34 mouse cellular contexts compared by ENCODE assay signal in genomic region chr6:115042609-115043008, GRCm38 (mm10). TPM values are rescaled to one million over a fixed set of nuclear protein-coding genes. Genes with fewer than 3 reads are reported as not detected.
DNase-seq lines count a peak whose midpoint lies in the region; ATAC-seq and TF ChIP-seq lines count a peak whose summit lies in the region.
"Had no signal": no experiment of that assay in that cellular context is flagged by ENCODE, and none has a peak within 500 bp of the region (broad histone marks: within the 10 kb centered on the region; RNA-seq: fewer than 3 reads in every experiment).

No protein-coding gene starts in this region.

- no peaks in the 10 kb centered on the region for H3K36me3 ChIP-seq in forebrain, embryonic 13.5 days (ENCODE audit: poor library complexity, severe bottlenecking)
- no peaks in the 10 kb centered on the region for H3K36me3 ChIP-seq in forebrain, embryonic 11.5 days (ENCODE audit: control insufficient read depth, insufficient read depth, low read length)
- H3K36me3 ChIP-seq in intestine, embryonic 14.5 days (ENCODE audit: control insufficient read depth, insufficient read depth, low read length) = no peaks in the 10 kb centered on the region
- H3K36me3 ChIP-seq in intestine, postnatal 0 days (ENCODE audit: control insufficient read depth, insufficient read depth) = no peaks in the 10 kb centered on the region
- H3K36me3 ChIP-seq in midbrain, embryonic 15.5 days (replicated peaks) = no peaks in the 10 kb centered on the region
- H3K36me3 ChIP-seq in midbrain, embryonic 10.5 days = no peaks in the 10 kb centered on the region
- H3K36me3 ChIP-seq: embryonic facial prominence, embryonic 13.5 days; G1E; heart, embryonic 15.5 days; hindbrain, embryonic 12.5 days; kidney, embryonic 15.5 days; lung, embryonic 15.5 days; neural tube, embryonic 12.5 days had no signal

- no peak for ATAC-seq in forebrain, embryonic 13.5 days
- ATAC-seq in forebrain, embryonic 11.5 days (replicated peaks; ENCODE audit: low FRiP score) = no peak
- ATAC-seq in intestine, embryonic 14.5 days (replicated peaks; ENCODE audit: low FRiP score, low TSS enrichment, low read depth) = no peak
- no peak for ATAC-seq in intestine, postnatal 0 days
- no peak for ATAC-seq in midbrain, embryonic 15.5 days (replicated peaks)
- ATAC-seq: hindbrain, postnatal 0 days; Patski had no signal

- no peak overlapping the region for H3K4me2 ChIP-seq in forebrain, embryonic 13.5 days
- no peak overlapping the region for H3K4me2 ChIP-seq in forebrain, embryonic 11.5 days (ENCODE audit: low read depth, low read length, severe bottlenecking)
- H3K4me2 ChIP-seq in intestine, embryonic 14.5 days (ENCODE audit: low read length) = peak overlapping the region; percentile 0; the same call in 1 of the 2 replicates
- H3K4me2 ChIP-seq in intestine, postnatal 0 days (replicated peaks; ENCODE audit: low read depth) = no peak overlapping the region
- no peak overlapping the region for H3K4me2 ChIP-seq in midbrain, embryonic 15.5 days
- H3K4me2 ChIP-seq: embryonic facial prominence, embryonic 13.5 days; heart, embryonic 15.5 days; hindbrain, embryonic 12.5 days; kidney, embryonic 15.5 days; lung, embryonic 15.5 days; neural tube, embryonic 12.5 days had no signal

- H3K27ac ChIP-seq in forebrain, embryonic 13.5 days = 0 out of 2 replicates have a peak overlapping the region, but pooled peaks have one; percentile 31
- H3K27ac ChIP-seq in forebrain, embryonic 11.5 days (ENCODE audit: low read depth, low read length) = no peak overlapping the region
- no peak overlapping the region; the same call in 1 of the 2 replicates for H3K27ac ChIP-seq in intestine, embryonic 14.5 days (ENCODE audit: low read depth)
- no peak overlapping the region for H3K27ac ChIP-seq in intestine, postnatal 0 days (ENCODE audit: low read depth, low read length)
- H3K27ac ChIP-seq in midbrain, embryonic 15.5 days = 0 out of 2 replicates have a peak overlapping the region, but pooled peaks have one; percentile 56
- H3K27ac ChIP-seq in midbrain, embryonic 10.5 days (replicated peaks) = no peak overlapping the region
- H3K27ac ChIP-seq: embryonic facial prominence, embryonic 13.5 days; heart, embryonic 15.5 days; hindbrain, embryonic 12.5 days; hindbrain, postnatal 0 days; kidney, embryonic 15.5 days; liver, embryonic 14.5 days; lung, embryonic 15.5 days; neural tube, embryonic 12.5 days had no signal

- no peak overlapping the region for H3K4me3 ChIP-seq in forebrain, embryonic 13.5 days
- no peak overlapping the region for H3K4me3 ChIP-seq in forebrain, embryonic 11.5 days (ENCODE audit: low read depth, low read length)
- no peak overlapping the region for H3K4me3 ChIP-seq in intestine, embryonic 14.5 days (ENCODE audit: low read depth, low read length)
- H3K4me3 ChIP-seq in intestine, postnatal 0 days (ENCODE audit: low read depth, low read length) = no peak overlapping the region
- H3K4me3 ChIP-seq in midbrain, embryonic 15.5 days = no peak overlapping the region
- no peak overlapping the region for H3K4me3 ChIP-seq in midbrain, embryonic 10.5 days
- H3K4me3 ChIP-seq: embryonic facial prominence, embryonic 13.5 days; erythroblast, embryonic 14.5 days; heart, embryonic 15.5 days; hindbrain, embryonic 12.5 days; kidney, embryonic 15.5 days; lung, embryonic 15.5 days; megakaryocyte, embryonic 14.5 days; neural tube, embryonic 12.5 days had no signal

- WGBS in forebrain, embryonic 13.5 days = 68% methylated on average over 10 of the region's 10 CpGs
- WGBS in forebrain, embryonic 11.5 days = 68% methylated on average over 10 of the region's 10 CpGs
- WGBS in intestine, embryonic 14.5 days = 15% methylated on average over 10 of the region's 10 CpGs
- WGBS in intestine, postnatal 0 days = 13% methylated on average over 10 of the region's 10 CpGs
- WGBS in midbrain, embryonic 15.5 days = 60% methylated on average over 10 of the region's 10 CpGs
- WGBS in midbrain, embryonic 10.5 days = 70% methylated on average over 10 of the region's 10 CpGs

- H3K27me3 ChIP-seq in forebrain, embryonic 13.5 days = no peaks in the 10 kb centered on the region; the same call in 1 of the 2 replicates
- no peaks in the 10 kb centered on the region for H3K27me3 ChIP-seq in forebrain, embryonic 11.5 days (ENCODE audit: control insufficient read depth, insufficient read depth, low read length)
- H3K27me3 ChIP-seq in intestine, embryonic 14.5 days (replicated peaks; ENCODE audit: control insufficient read depth, insufficient read depth, low read length) = no peaks in the 10 kb centered on the region
- no peaks in the 10 kb centered on the region for H3K27me3 ChIP-seq in intestine, postnatal 0 days (replicated peaks; ENCODE audit: control insufficient read depth, insufficient read depth, low read length)
- H3K27me3 ChIP-seq in midbrain, embryonic 15.5 days (replicated peaks) = no peaks in the 10 kb centered on the region
- H3K27me3 ChIP-seq in midbrain, embryonic 10.5 days (ENCODE audit: low read depth, poor library complexity, severe bottlenecking) = no peaks in the 10 kb centered on the region
- H3K27me3 ChIP-seq: embryonic facial prominence, embryonic 13.5 days; heart, embryonic 15.5 days; hindbrain, embryonic 12.5 days; kidney, embryonic 15.5 days; lung, embryonic 15.5 days; neural tube, embryonic 12.5 days had no signal

- no peaks in the 10 kb centered on the region for H3K9me3 ChIP-seq in forebrain, embryonic 13.5 days (replicated peaks)
- no peaks in the 10 kb centered on the region for H3K9me3 ChIP-seq in forebrain, embryonic 11.5 days (ENCODE audit: control insufficient read depth, low read length)
- no peaks in the 10 kb centered on the region for H3K9me3 ChIP-seq in intestine, embryonic 14.5 days (ENCODE audit: control insufficient read depth, low read length)
- H3K9me3 ChIP-seq in intestine, postnatal 0 days (ENCODE audit: control insufficient read depth) = no peaks in the 10 kb centered on the region
- H3K9me3 ChIP-seq in midbrain, embryonic 15.5 days = no peaks in the 10 kb centered on the region
- no peaks in the 10 kb centered on the region for H3K9me3 ChIP-seq in midbrain, embryonic 10.5 days (replicated peaks)
- H3K9me3 ChIP-seq: embryonic facial prominence, embryonic 13.5 days; G1E; heart, embryonic 15.5 days; hindbrain, embryonic 12.5 days; kidney, embryonic 15.5 days; lung, embryonic 15.5 days; neural tube, embryonic 12.5 days had no signal

- peaks cover 18% of the 10 kb centered on the region for H3K4me1 ChIP-seq in forebrain, embryonic 13.5 days
- H3K4me1 ChIP-seq in forebrain, embryonic 11.5 days (replicated peaks; ENCODE audit: control insufficient read depth, insufficient read depth, low read length) = no peaks in the 10 kb centered on the region
- H3K4me1 ChIP-seq in intestine, embryonic 14.5 days (replicated peaks; ENCODE audit: control insufficient read depth, insufficient read depth, low read length) = peaks cover 6% of the 10 kb centered on the region; the same call in 1 of the 2 replicates
- 0 out of 2 replicates have a peak, but pooled peaks cover 4% of the 10 kb centered on the region for H3K4me1 ChIP-seq in intestine, postnatal 0 days (replicated peaks; ENCODE audit: control insufficient read depth, insufficient read depth, low read length)
- peaks cover 11% of the 10 kb centered on the region for H3K4me1 ChIP-seq in midbrain, embryonic 15.5 days
- H3K4me1 ChIP-seq in midbrain, embryonic 10.5 days = no peaks in the 10 kb centered on the region
- H3K4me1 ChIP-seq: embryonic facial prominence, embryonic 13.5 days; hindbrain, embryonic 12.5 days; kidney, embryonic 15.5 days; neural tube, embryonic 12.5 days had no signal

- H3K9ac ChIP-seq in forebrain, embryonic 13.5 days = no peak overlapping the region
- no peak overlapping the region for H3K9ac ChIP-seq in forebrain, embryonic 11.5 days (ENCODE audit: low read length)
- no peak overlapping the region for H3K9ac ChIP-seq in intestine, embryonic 14.5 days (ENCODE audit: low read length)
- no peak overlapping the region for H3K9ac ChIP-seq in intestine, postnatal 0 days (ENCODE audit: low read depth, low read length)
- H3K9ac ChIP-seq in midbrain, embryonic 15.5 days = no peak overlapping the region
- H3K9ac ChIP-seq: heart, embryonic 15.5 days; hindbrain, embryonic 12.5 days; kidney, embryonic 15.5 days; liver, embryonic 14.5 days; lung, embryonic 15.5 days; neural tube, embryonic 12.5 days had no signal

- no peak for DNase-seq in forebrain, embryonic 11.5 days (ENCODE audit: low spot score)
- no peak for DNase-seq in intestine, embryonic 14.5 days (ENCODE audit: low spot score)
- no peak for DNase-seq in midbrain, embryonic 10.5 days (ENCODE audit: low spot score)
- DNase-seq in NIH3T3 (ENCODE audit: low read depth) = peak; percentile 20
- DNase-seq in embryo, embryonic 9.5 days (ENCODE audit: extremely low spot score) = no peak
- DNase-seq: adrenal gland, postnatal 14 days; cerebellum, adult 11 months; cerebellum, adult 9-10 months; cerebellum, postnatal 36 days; gastrocnemius, postnatal 14 days; kidney, adult 18-20 months; kidney, postnatal 4 days; layer of hippocampus, postnatal 36 days; left cerebral cortex, postnatal 4 days; liver; lung, postnatal 4 days; midbrain, embryonic 14.5 days; thymus, adult 2 months; thymus, postnatal 36 days had no signal

- TF ChIP-seq CTCF in intestine, postnatal 0 days (IDR thresholded peaks at IDR 0.05; ENCODE audit: low read depth) = no peak

RNA-seq across cellular contexts. Expression of gene Tamm41, which starts 4.9 kb away (rescaled TPM):
- polyA plus RNA-seq in forebrain, embryonic 13.5 days (2015; fragmentation: Nextera tagmentation; extraction: Ambion mirVana) = 70.9 and 72.4 TPM in 2 replicates
- polyA plus RNA-seq in forebrain, embryonic 11.5 days (2014; fragmentation: Nextera tagmentation; extraction: Ambion mirVana) = 79.0 and 84.6 TPM in 2 replicates
- polyA plus RNA-seq in intestine, embryonic 14.5 days (2014; fragmentation: Nextera tagmentation; extraction: Ambion mirVana) = 73.3 and 77.2 TPM in 2 replicates
- 42.6 and 43.8 TPM in 2 replicates for polyA plus RNA-seq in intestine, postnatal 0 days (2015; fragmentation: Nextera tagmentation; extraction: Ambion mirVana)
- 51.0 and 53.7 TPM in 2 replicates for polyA plus RNA-seq in midbrain, embryonic 15.5 days (2015; fragmentation: Nextera tagmentation; extraction: Ambion mirVana)
- polyA plus RNA-seq in midbrain, embryonic 10.5 days (2016; fragmentation: Nextera tagmentation; extraction: Ambion mirVana) = 85.6 and 100 TPM in 2 replicates

Comparison
In these comparisons a context has a peak if more than half of its experiments do, and no peak if none do; other contexts are left out.
1. H3K27ac ChIP-seq: peak in forebrain, embryonic 13.5 days (single experiment) and midbrain, embryonic 15.5 days (single experiment); none in forebrain, embryonic 11.5 days (single experiment), intestine, embryonic 14.5 days (single experiment), intestine, postnatal 0 days (single experiment) and midbrain, embryonic 10.5 days (single experiment).